9 mouse cellular contexts compared by ENCODE assay signal in genomic region chr13:54073491-54073890, GRCm38 (mm10). TPM values are rescaled to one million over a fixed set of nuclear protein-coding genes. Genes with fewer than 3 reads are reported as not detected.
DNase-seq lines count a peak whose midpoint lies in the region; ATAC-seq and TF ChIP-seq lines count a peak whose summit lies in the region.
"Had no signal": no experiment of that assay in that cellular context is flagged by ENCODE, and none has a peak within 500 bp of the region (broad histone marks: within the 10 kb centered on the region; RNA-seq: fewer than 3 reads in every experiment).

No protein-coding gene starts in this region.

- no peaks in the 10 kb centered on the region for H3K9me3 ChIP-seq in heart, embryonic 16.5 days (replicated peaks; ENCODE audit: control insufficient read depth, low read length)
- H3K9me3 ChIP-seq in hindbrain, embryonic 16.5 days (ENCODE audit: control insufficient read depth, low read length): no peaks in the 10 kb centered on the region
- no peaks in the 10 kb centered on the region for H3K9me3 ChIP-seq in lung, postnatal 0 days (ENCODE audit: low read length)

- peak overlapping the region; percentile 85 for H3K4me2 ChIP-seq in heart, embryonic 16.5 days (ENCODE audit: low read depth, low read length)
- peak overlapping the region; percentile 77 for H3K4me2 ChIP-seq in hindbrain, embryonic 16.5 days (ENCODE audit: low read length)
- H3K4me2 ChIP-seq in lung, postnatal 0 days (replicated peaks; ENCODE audit: low read depth, low read length): no peak overlapping the region

- no peaks in the 10 kb centered on the region for H3K27me3 ChIP-seq in heart, embryonic 16.5 days (ENCODE audit: control insufficient read depth, insufficient read depth, low read length)
- H3K27me3 ChIP-seq in hindbrain, embryonic 16.5 days (replicated peaks; ENCODE audit: control insufficient read depth, insufficient read depth, low read length): no peaks in the 10 kb centered on the region
- no peaks in the 10 kb centered on the region for H3K27me3 ChIP-seq in lung, postnatal 0 days (replicated peaks; ENCODE audit: insufficient read depth, low read length)

- H3K27ac ChIP-seq in heart, embryonic 16.5 days (ENCODE audit: low read length): peak overlapping the region; percentile 82
- H3K27ac ChIP-seq in hindbrain, embryonic 16.5 days (ENCODE audit: low read depth, low read length): no peak overlapping the region
- H3K27ac ChIP-seq in lung, postnatal 0 days (ENCODE audit: low read length): 0 out of 2 replicates have a peak overlapping the region, but pooled peaks have one; percentile 26

- 0 out of 2 replicates have a peak overlapping the region, but pooled peaks have one; percentile 7 for H3K4me3 ChIP-seq in heart, embryonic 16.5 days (ENCODE audit: low read length)
- H3K4me3 ChIP-seq in hindbrain, embryonic 16.5 days (ENCODE audit: low read length): no peak overlapping the region
- no peak overlapping the region for H3K4me3 ChIP-seq in lung, postnatal 0 days (ENCODE audit: low read depth, low read length)

- no peak for ATAC-seq in heart, embryonic 16.5 days (replicated peaks; ENCODE audit: extremely low read depth, insufficient read depth, low FRiP score)
- no peak for ATAC-seq in hindbrain, embryonic 16.5 days
- no peak for ATAC-seq in lung, postnatal 0 days

- no peak for TF ChIP-seq CTCF in lung, postnatal 0 days (IDR thresholded peaks at IDR 0.05)

- H3K4me1 ChIP-seq in heart, embryonic 16.5 days (ENCODE audit: control insufficient read depth, insufficient read depth, low read length): peaks cover 31% of the 10 kb centered on the region
- peaks cover 15% of the 10 kb centered on the region for H3K4me1 ChIP-seq in hindbrain, embryonic 16.5 days (ENCODE audit: control insufficient read depth, insufficient read depth, low read depth, low read length)
- peaks cover 3% of the 10 kb centered on the region; the same call in 1 of the 2 replicates for H3K4me1 ChIP-seq in lung, postnatal 0 days (ENCODE audit: insufficient read depth, low read depth, low read length)

- peaks cover 2% of the 10 kb centered on the region; the same call in 1 of the 2 replicates for H3K36me3 ChIP-seq in heart, embryonic 16.5 days (ENCODE audit: control insufficient read depth, insufficient read depth)
- no peaks in the 10 kb centered on the region for H3K36me3 ChIP-seq in hindbrain, embryonic 16.5 days (ENCODE audit: control insufficient read depth, insufficient read depth, low read length)
- H3K36me3 ChIP-seq in lung, postnatal 0 days (ENCODE audit: insufficient read depth, low read length): no peaks in the 10 kb centered on the region

- 54% methylated on average over 2 of the region's 2 CpGs for WGBS in heart, embryonic 16.5 days
- WGBS in hindbrain, embryonic 16.5 days: 67% methylated on average over 2 of the region's 2 CpGs
- 49% methylated on average over 2 of the region's 2 CpGs for WGBS in lung, postnatal 0 days

- no peak overlapping the region for H3K9ac ChIP-seq in heart, embryonic 16.5 days (ENCODE audit: low read length)
- H3K9ac ChIP-seq in hindbrain, embryonic 16.5 days (ENCODE audit: low read depth, low read length): no peak overlapping the region
- H3K9ac ChIP-seq in lung, postnatal 0 days (replicated peaks; ENCODE audit: low read depth): no peak overlapping the region

- no peak for TF ChIP-seq EP300 in lung, postnatal 0 days (IDR thresholded peaks at IDR 0.05)

- intact Hi-C loops in left cerebral cortex, postnatal 14 days (cut with DNase I): no loop called here

- no peak for DNase-seq in heart, adult 9 months (ENCODE audit: low spot score in 2 of 2)
- DNase-seq in Muller cell, postnatal 12 days (ENCODE audit: inconsistent ontology term): peak; percentile 44
- peak; percentile 59 for DNase-seq in lung, postnatal 0 days (ENCODE audit: low spot score)
- DNase-seq in left cerebral cortex, postnatal 14 days (ENCODE audit: low spot score in 2 of 2): no peak
- no peak for DNase-seq in adrenal gland, postnatal 25 days
- no peak for DNase-seq in c-Kit-positive CD71-positive TER-119-positive erythroid progenitor cells, embryonic 14.5 days (ENCODE audit: low spot score)
- DNase-seq: right cerebral cortex, adult 18-20 months had no signal

RNA-seq across cellular contexts. Expression of gene Sfxn1, which starts 1.8 kb away (rescaled TPM):
- 24.3 and 29.0 TPM in 2 replicates for polyA plus RNA-seq in heart, embryonic 16.5 days (2015; fragmentation: Nextera tagmentation; extraction: Ambion mirVana)
- polyA plus RNA-seq in hindbrain, embryonic 16.5 days (2015; fragmentation: Nextera tagmentation; extraction: Ambion mirVana): 89.7 and 97.0 TPM in 2 replicates
- 18.9 and 19.1 TPM in 2 replicates for polyA plus RNA-seq in lung, postnatal 0 days (2015; fragmentation: Nextera tagmentation; extraction: Ambion mirVana)
- total RNA-seq in left cerebral cortex, postnatal 14 days (2021): 10 to 100 TPM; 48.4 to 53.7 TPM
- 58.9 and 62.7 TPM in 2 replicates for total RNA-seq in adrenal gland, postnatal 25 days (2021)

RNA-seq across cellular contexts. Expression of gene Drd1, which starts 18.0 kb away (rescaled TPM):
- 0.11 TPM in 1 of 2 replicates, not detected in the other for polyA plus RNA-seq in heart, embryonic 16.5 days (2015; fragmentation: Nextera tagmentation; extraction: Ambion mirVana)
- 2.1 and 2.4 TPM in 2 replicates for polyA plus RNA-seq in hindbrain, embryonic 16.5 days (2015; fragmentation: Nextera tagmentation; extraction: Ambion mirVana)
- polyA plus RNA-seq in lung, postnatal 0 days (2015; fragmentation: Nextera tagmentation; extraction: Ambion mirVana): 0.13 and 0.18 TPM in 2 replicates
- total RNA-seq in left cerebral cortex, postnatal 14 days (2021): 10 to 100 TPM; 17.9 to 29.4 TPM
- not detected in 2 replicates for total RNA-seq in adrenal gland, postnatal 25 days (2021)

Comparison
In these comparisons a context has a peak if more than half of its experiments do, and no peak if none do; other contexts are left out.
1. DNase-seq: peak in Muller cell, postnatal 12 days (single experiment) and lung, postnatal 0 days (single experiment); none in heart, adult 9 months (0 of 2), left cerebral cortex, postnatal 14 days (0 of 2), adrenal gland, postnatal 25 days (single experiment) and c-Kit-positive CD71-positive TER-119-positive erythroid progenitor cells, embryonic 14.5 days (single experiment).